Mouse (Mus musculus): ENCODE measurements around the gene Trnau1ap. TPM values are rescaled to one million over a fixed set of nuclear protein-coding genes. Genes with fewer than 3 reads are reported as not detected.

Trnau1ap gene
- polyA plus RNA-seq, 1 experiment from 2014 or later: 87.8 TPM

DNA sequence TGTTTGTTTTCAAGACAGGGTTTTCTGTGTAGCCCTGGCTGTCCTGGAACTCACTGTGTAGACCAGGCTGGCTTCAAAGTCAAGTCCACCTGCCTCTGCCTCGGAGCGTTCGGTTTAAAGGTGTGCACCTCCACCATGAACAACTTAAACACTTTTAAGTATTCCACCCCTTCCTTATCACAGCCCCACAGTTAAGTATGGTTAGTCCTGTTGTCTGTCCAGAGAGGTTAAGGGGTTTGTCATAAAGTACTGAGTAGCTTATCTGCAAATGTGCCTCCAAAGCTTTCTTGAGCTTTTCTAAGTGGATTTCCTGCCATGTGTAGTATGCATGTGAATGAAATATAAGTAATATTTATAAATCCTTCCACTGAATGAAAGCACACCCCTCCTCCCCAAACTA, 53.4 kb downstream of the Trnau1ap start:
- peak overlapping the region; percentile 77 for H3K4me3 ChIP-seq
- H3K36me3 ChIP-seq: peaks cover 5% of the 10 kb centered on the region
- 86% methylated on average over 3 of the region's 3 CpGs for WGBS
- DNase-seq (ENCODE audit: low spot score): no peak
- peaks cover 28% of the 10 kb centered on the region for H3K4me1 ChIP-seq
- H3K27me3 ChIP-seq (ENCODE audit: low read depth, poor library complexity, severe bottlenecking): no peaks in the 10 kb centered on the region
- no peak overlapping the region for H3K27ac ChIP-seq (replicated peaks)
- H3K9me3 ChIP-seq (replicated peaks): no peaks in the 10 kb centered on the region

DNA sequence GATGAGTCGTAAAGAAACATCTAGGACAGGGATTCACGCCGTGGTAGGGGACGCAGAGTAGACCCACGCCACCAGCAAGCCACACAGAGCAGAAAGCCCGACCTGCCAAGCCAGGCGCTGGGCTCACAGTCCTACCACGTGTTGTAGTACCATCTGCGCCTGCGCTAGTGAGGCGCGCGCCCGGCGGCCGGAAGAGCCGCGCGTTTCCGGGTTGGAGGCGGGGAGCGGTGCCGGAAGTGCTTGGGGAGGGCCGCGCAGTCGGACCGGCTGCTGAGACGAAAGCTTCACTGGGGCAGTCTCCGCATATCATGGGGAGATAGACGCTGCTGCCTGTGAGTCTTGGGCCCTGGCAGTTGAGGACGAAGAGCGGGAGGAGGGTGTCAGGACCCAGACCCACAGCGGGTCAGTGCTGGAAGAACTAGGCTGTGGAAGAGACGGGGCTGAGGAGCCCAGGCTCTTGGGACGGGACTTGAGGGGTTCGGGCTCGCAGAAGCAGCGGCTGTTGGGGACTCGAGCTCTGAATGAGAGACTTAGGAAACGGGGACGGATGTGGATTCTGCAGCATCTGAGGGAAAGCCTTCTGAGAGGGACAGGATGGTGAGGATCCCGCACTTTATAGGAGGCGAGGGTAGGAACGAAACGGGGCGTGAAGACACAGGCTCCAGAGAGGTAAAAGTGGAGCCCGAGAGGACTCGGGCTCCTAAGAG, 55.0 kb downstream of the Trnau1ap start, which contains the start of gene Taf12:
TSS of gene Taf12 (plus strand) at position 220 of the 707 bp plus-strand sequence.
- WGBS: under 1% methylated on average over 48 of the region's 48 CpGs
- peak; percentile 95 for DNase-seq (ENCODE audit: low spot score)
- Histone ChIP-seq H3K4me1 (peaks cover 34% of the 10 kb centered on the region), H3K9me3 (replicated peaks) (no peaks in the 10 kb centered on the region), H3K36me3 (no peaks in the 10 kb centered on the region), H3K27ac (replicated peaks) (peak within 1 kb of the TSS; percentile 94), H3K27me3 (ENCODE audit: low read depth, poor library complexity, severe bottlenecking) (no peaks in the 10 kb centered on the region), H3K4me3 (peak within 1 kb of the TSS; percentile 77)

GRCm38 (mm10) chr4:132273166-132273565, 56.2 kb downstream of the Trnau1ap start:
- 84% methylated on average over 2 of the region's 2 CpGs for WGBS
- H3K27me3 ChIP-seq (ENCODE audit: low read depth, poor library complexity, severe bottlenecking): no peaks in the 10 kb centered on the region
- H3K4me1 ChIP-seq: peaks cover 34% of the 10 kb centered on the region
- no peaks in the 10 kb centered on the region for H3K9me3 ChIP-seq (replicated peaks)
- peak overlapping the region; percentile 94; the same call in 1 of the 2 replicates for H3K27ac ChIP-seq (replicated peaks)
- H3K4me3 ChIP-seq: peak overlapping the region; percentile 77
- DNase-seq (ENCODE audit: low spot score): no peak
- H3K36me3 ChIP-seq: no peaks in the 10 kb centered on the region

DNA sequence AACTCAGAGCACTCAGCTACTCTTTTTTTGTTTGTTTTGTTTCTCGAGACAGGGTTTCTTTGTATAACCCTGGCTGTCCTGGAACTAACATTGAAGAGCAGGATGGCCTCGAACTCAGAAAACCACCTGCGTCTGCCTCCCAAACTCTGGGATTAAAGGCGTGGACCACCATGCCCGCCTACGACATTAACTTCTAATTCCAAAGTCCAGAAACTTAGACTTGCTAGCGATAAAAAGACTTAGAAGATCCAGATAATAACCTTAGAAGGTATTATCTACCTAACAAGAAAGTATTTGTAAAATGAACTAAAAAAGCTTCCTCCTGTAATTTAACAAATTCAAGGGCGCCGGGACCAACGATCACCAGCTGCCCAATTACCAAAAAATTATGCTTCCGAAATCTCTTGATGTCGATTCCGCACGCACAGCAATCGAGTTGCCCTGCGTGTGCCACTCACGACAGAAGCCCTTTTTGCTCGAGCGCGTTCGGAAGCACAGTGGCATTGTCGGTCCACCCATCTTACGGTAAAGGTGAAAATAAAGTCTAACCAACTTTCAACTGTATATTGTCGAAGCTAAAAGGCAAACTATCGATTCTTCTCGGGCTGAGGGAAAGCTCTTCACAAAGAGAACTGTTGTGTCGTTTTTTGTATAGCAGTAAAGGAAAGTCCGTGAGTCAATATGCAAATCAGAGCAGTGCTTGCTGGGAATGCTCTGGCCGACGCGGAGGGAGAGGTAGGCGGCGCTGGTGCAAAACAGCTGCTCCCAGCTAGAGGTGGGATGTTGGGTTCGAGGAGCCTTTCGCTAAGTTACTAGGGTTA, 59.4 kb downstream of the Trnau1ap start:
- Histone ChIP-seq H3K4me3 (peak overlapping the region; percentile 37), H3K27ac (replicated peaks) (peak overlapping the region; percentile 95), H3K4me1 (peaks cover 20% of the 10 kb centered on the region), H3K9me3 (replicated peaks) (no peaks in the 10 kb centered on the region), H3K27me3 (ENCODE audit: low read depth, poor library complexity, severe bottlenecking) (no peaks in the 10 kb centered on the region), H3K36me3 (no peaks in the 10 kb centered on the region)
- WGBS: under 1% methylated on average over 35 of the region's 35 CpGs
- peak; percentile 90 for DNase-seq (ENCODE audit: low spot score)

DNA sequence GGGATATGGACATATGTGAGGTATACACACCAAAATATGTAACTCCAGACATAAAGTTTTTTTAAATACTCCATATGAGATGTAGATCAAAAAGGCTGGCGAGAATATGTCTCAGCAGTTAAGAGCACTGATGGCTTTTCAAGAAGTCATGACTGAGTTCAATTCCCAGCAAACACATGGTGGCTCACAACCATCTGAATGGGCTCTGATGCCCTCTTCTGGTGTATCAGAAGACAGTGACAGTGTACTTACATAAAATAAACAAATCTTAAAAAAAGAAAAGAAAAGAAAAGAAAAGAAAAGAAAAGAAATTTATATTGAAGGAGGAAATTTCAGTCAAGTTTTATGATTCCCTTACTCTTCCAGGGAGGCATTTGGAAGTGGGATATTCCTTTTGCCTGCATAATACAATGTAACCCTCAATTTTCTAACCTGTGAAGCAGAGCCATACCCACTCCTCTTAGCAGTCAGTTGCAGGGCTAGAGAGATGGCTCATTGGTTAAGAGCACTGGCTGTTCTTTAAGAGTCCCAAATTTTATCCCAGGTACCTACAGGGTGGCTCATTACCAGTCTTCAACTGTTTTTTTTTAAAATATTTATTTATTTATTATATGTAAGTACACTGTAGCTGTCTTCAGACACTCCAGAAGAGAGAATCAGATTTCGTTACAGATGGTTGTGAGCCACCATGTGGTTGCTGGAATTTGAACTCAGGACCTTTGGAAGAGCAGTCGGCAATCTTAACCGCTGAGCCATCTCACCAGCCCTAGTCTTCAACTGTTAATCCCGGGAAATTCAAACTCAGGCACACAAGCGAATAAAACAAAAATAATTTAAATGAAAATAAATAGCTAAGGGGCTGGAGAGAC, 60.2 kb downstream of the Trnau1ap start:
- peaks cover 18% of the 10 kb centered on the region for H3K4me1 ChIP-seq
- no peaks in the 10 kb centered on the region for H3K36me3 ChIP-seq
- H3K27ac ChIP-seq (replicated peaks): no peak overlapping the region
- no peak for DNase-seq (ENCODE audit: low spot score)
- no peak overlapping the region for H3K4me3 ChIP-seq
- 19% methylated on average over 6 of the region's 6 CpGs for WGBS
- H3K9me3 ChIP-seq (replicated peaks): no peaks in the 10 kb centered on the region
- no peaks in the 10 kb centered on the region for H3K27me3 ChIP-seq (ENCODE audit: low read depth, poor library complexity, severe bottlenecking)

DNA sequence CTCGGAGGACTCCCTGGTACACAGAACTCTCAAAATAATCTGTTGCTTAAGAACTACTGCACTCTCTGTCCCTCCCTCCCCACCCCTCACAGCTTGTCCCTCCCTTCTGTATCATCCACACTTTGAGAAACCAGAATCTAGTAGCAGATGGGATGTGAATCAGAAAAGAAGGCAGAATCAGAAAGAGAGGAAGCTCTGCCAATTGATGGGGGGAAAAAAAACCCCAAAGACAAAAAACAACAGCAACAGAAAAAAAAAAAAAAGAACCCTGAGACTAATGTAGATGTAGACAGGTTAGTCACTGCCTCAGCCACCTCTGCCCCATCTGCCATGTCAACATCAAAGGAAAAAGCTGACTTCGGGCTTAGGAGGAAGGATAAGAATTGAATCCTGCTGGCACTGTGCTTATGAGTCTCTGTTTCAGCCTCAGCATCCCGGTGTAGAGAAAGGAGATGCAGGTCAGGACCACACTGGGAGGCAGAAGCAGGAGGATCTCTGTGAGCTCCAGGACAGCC, 62.4 kb downstream of the Trnau1ap start:
- DNase-seq (ENCODE audit: low spot score): no peak
- no peak overlapping the region for H3K4me3 ChIP-seq
- peaks cover 9% of the 10 kb centered on the region for H3K4me1 ChIP-seq
- no peaks in the 10 kb centered on the region for H3K36me3 ChIP-seq
- H3K9me3 ChIP-seq (replicated peaks): no peaks in the 10 kb centered on the region
- H3K27me3 ChIP-seq (ENCODE audit: low read depth, poor library complexity, severe bottlenecking): no peaks in the 10 kb centered on the region
- 85% methylated on average over 3 of the region's 3 CpGs for WGBS
- no peak overlapping the region for H3K27ac ChIP-seq (replicated peaks)

DNA sequence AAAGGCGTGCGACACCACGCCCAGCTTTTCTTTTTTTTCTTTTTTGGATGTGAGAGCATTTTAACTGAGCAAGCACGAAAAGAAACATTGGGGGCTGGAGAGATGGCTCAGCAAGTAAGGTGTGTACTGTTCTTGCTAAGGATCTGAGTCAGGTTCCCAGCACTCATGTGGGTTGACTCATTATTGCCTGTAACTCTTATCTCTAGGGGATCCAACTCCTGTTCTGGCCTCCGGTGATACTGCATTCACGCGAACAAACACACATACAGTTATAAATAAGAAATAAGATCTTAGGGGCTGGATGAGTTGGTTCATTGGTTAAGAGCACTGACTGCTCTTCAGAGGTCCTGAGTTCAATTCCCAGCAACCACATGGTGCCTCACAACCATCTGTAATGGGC, 66.0 kb downstream of the Trnau1ap start:
- H3K4me1 ChIP-seq: peaks cover 30% of the 10 kb centered on the region
- H3K9me3 ChIP-seq (replicated peaks): no peaks in the 10 kb centered on the region
- H3K27ac ChIP-seq (replicated peaks): no peak overlapping the region
- H3K27me3 ChIP-seq (ENCODE audit: low read depth, poor library complexity, severe bottlenecking): no peaks in the 10 kb centered on the region
- 96% methylated on average over 7 of the region's 7 CpGs for WGBS
- H3K36me3 ChIP-seq: no peaks in the 10 kb centered on the region
- H3K4me3 ChIP-seq: no peak overlapping the region
- no peak for DNase-seq (ENCODE audit: low spot score)

DNA sequence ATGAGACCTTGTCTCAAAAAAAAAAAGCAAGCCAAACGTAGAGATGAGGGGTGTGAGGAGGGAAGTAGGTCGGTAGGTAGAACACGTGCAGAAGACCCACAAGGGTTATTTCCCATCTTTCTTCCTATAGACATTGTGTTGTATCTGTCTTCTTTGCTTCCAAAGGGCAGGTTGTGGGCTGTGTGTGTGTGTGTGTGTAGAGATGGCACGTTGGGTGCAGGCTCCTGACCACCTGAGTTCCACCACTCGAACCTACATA, 67.1 kb downstream of the Trnau1ap start:
- H3K36me3 ChIP-seq: 0 out of 2 replicates have a peak, but pooled peaks cover 5% of the 10 kb centered on the region
- no peak for DNase-seq (ENCODE audit: low spot score)
- 80% methylated on average over 5 of the region's 5 CpGs for WGBS
- peak overlapping the region; percentile 99; the same call in 1 of the 2 replicates for H3K27ac ChIP-seq (replicated peaks)
- H3K27me3 ChIP-seq (ENCODE audit: low read depth, poor library complexity, severe bottlenecking): no peaks in the 10 kb centered on the region
- H3K9me3 ChIP-seq (replicated peaks): no peaks in the 10 kb centered on the region
- peak overlapping the region; percentile 76; the same call in 1 of the 2 replicates for H3K4me3 ChIP-seq
- H3K4me1 ChIP-seq: peaks cover 30% of the 10 kb centered on the region

Other genes starting within 250 kb of the Trnau1ap start
- 0.06 and 0.07 TPM in 2 replicates for gene Oprd1, start 185.1 kb downstream of the Trnau1ap start, polyA plus RNA-seq (2016; fragmentation: Nextera tagmentation; extraction: Ambion mirVana)
- 148 and 150 TPM in 2 replicates for gene Ythdf2, start 117.2 kb downstream of the Trnau1ap start, polyA plus RNA-seq (2016; fragmentation: Nextera tagmentation; extraction: Ambion mirVana)
- gene Gmeb1, start 67.9 kb downstream of the Trnau1ap start, polyA plus RNA-seq (2016; fragmentation: Nextera tagmentation; extraction: Ambion mirVana): 45.9 and 49.3 TPM in 2 replicates
- gene Taf12, start 55.2 kb downstream of the Trnau1ap start, polyA plus RNA-seq (2016; fragmentation: Nextera tagmentation; extraction: Ambion mirVana): 70.1 and 73.0 TPM in 2 replicates
- gene Rab42, start 26.2 kb downstream of the Trnau1ap start, polyA plus RNA-seq (2016; fragmentation: Nextera tagmentation; extraction: Ambion mirVana): 0.79 and 0.85 TPM in 2 replicates
- gene Rcc1, start 24.1 kb upstream of the Trnau1ap start, polyA plus RNA-seq (2016; fragmentation: Nextera tagmentation; extraction: Ambion mirVana): 144 and 164 TPM in 2 replicates
- gene Phactr4, start 93.0 kb upstream of the Trnau1ap start, polyA plus RNA-seq (2016; fragmentation: Nextera tagmentation; extraction: Ambion mirVana): 23.6 and 27.3 TPM in 2 replicates
- gene Med18, start 134.4 kb upstream of the Trnau1ap start, polyA plus RNA-seq (2016; fragmentation: Nextera tagmentation; extraction: Ambion mirVana): 32.6 and 35.3 TPM in 2 replicates
- 13.0 and 14.7 TPM in 2 replicates for gene Sesn2, start 181.0 kb upstream of the Trnau1ap start, polyA plus RNA-seq (2016; fragmentation: Nextera tagmentation; extraction: Ambion mirVana)
- 965 and 979 TPM in 2 replicates for gene Atpif1, start 204.1 kb upstream of the Trnau1ap start, polyA plus RNA-seq (2016; fragmentation: Nextera tagmentation; extraction: Ambion mirVana)
- gene Dnajc8, start 206.0 kb upstream of the Trnau1ap start, polyA plus RNA-seq (2016; fragmentation: Nextera tagmentation; extraction: Ambion mirVana): 203 and 216 TPM in 2 replicates
- gene Ptafr, start 234.5 kb upstream of the Trnau1ap start, polyA plus RNA-seq (2016; fragmentation: Nextera tagmentation; extraction: Ambion mirVana): 0.41 and 0.56 TPM in 2 replicates

All from midbrain, embryonic 10.5 days (tissue).